Mouse (Mus musculus) thymus, postnatal 14 days (tissue): ENCODE data around the gene Esx1.
A peak's percentile ranks its signal among the peaks of the same experiment; 100 is the strongest.

Source experiments
- DNase-seq: peaks from one replicate; pipeline ENCODE4 v3.0.0; 2021

The Esx1 gene

DNA sequence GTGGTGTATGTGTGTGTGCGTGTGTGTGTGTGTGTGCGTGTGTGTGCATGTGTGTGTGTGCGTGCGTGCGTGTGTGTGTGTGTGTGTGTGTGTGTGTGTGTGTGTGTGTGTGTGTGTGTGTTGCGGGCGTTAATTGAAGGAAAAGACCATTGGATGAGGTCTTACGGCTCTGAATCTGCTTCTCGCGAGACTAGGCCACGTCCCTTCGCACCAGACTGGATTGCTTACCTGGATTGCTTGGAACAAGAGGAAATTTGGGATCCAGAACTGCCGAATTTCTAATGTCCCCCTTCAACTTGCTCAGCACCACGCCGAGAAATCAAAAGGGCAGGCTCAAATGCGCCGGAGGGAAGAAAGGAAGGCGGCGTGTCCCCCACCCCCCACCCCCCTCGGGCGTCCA lies at the start of gene Esx1:
Esx1 (minus strand) TSS at position 366 of the 400 bp plus-strand sequence.
- no peak for DNase-seq

DNA sequence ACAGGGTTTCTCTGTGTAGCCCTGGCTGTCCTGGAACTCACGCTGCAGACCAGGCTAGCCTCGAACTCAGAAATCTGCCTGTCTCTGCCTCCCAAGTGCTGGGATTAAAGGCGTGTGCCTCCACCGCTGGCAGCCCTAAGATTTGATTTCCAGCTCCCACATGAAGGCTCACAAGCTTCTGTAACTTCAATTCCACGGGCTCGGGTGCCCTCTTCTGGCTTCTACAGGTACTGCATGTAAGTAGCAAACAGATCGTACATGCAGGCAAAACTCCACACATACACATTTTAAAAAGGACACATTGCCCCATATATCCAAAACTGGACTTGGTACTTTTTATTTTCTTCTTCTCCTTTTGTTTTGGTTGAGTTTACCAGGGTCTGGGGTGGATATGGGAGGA lies 48.1 kb upstream of the Esx1 start:
- DNase-seq = peak; percentile 8

DNA sequence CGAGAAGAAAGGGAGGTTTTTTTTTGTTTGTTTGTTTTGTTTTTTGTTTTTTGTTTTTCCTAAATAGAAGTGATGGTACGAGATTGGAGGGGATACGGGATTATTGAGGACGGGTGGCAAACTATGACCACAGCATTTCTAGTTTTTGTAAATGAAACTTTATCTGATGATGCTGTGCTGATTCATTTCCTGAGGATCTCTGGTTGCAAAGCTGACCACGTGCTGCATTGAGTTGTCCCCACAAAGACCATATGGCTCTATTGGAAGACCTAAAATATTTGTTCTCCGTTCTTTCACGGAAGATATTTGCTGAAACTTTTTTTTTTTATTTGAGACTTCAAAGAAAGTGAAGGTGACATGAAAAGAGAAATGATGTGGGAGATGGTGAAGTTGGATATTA lies 45.8 kb upstream of the Esx1 start:
- no peak for DNase-seq

DNA sequence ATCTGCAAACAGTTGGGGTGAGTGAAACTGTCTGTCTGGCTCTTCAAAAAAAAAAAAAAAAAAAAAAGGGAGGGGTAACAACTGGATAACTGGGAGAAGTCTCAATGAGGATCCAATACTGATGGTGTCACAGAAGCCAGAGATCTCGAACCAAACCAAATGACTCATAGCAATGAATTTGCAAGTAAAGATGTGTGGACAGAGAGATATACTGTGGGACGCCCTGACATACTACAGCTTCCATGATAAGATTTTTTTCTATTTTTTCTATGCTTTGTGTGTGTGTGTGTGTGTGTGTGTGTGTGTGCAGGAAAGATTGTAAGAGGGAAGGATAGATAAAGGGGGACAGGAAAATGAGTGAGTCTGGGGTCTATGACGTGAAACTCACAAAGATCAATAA lies 43.7 kb upstream of the Esx1 start:
- no peak for DNase-seq

DNA sequence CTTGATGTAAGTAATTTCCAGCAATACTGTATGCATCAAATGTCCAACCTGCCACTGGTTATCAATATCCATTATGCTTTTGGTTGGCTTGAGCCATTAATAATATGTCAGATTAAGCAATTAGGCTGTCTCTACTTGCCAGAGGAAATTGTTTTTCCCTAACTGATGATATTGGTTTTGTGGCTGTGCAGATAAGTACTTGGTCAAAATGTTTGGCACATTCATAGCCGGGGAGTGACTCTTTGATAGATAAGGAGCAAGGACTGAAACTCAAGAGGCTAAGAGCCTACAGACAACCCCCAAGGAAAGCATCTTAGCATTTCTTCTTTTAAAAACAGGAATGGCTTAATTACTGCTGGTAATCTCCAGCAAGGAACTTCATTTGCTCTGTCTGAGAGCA lies 40.8 kb upstream of the Esx1 start:
- DNase-seq = no peak

DNA sequence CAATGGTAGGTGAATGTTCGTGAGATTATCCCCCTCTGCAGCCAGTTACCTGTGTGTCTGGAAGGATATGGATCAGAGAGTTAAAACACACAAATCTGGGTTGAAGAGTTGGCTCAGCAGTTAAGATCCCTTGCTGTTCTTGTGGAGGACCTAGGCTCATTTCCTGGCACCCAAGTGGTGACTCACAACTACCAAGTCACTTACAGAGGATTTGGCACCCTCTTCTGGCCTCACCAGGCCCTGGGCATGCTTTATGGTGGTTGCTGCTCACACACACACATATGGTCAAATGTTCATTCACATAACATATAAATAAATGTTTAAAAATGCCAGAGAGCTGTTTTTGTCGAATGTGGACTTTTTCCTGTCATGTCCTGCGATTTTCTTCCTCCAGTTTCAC lies 39.1 kb upstream of the Esx1 start:
- DNase-seq = no peak

DNA sequence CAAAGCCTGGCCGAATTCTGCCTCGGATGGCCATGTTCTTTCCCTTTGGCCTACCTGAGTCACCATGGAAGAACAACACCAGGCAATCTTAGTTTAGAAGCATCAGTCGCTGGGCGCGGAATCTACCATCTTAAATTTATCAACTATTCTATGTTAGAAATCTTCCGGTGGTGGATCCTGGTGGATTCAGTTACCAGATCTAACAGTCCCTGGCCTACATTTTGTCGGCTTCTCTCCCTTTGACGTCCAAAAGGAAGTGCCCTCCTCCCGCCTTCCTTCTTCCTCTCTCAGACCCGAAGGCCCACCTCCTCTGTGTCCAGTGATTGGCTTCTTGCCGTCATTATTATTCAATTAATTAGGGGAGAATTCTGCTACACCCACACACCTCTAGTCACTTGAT lies 27.2 kb upstream of the Esx1 start:
- no peak for DNase-seq

DNA sequence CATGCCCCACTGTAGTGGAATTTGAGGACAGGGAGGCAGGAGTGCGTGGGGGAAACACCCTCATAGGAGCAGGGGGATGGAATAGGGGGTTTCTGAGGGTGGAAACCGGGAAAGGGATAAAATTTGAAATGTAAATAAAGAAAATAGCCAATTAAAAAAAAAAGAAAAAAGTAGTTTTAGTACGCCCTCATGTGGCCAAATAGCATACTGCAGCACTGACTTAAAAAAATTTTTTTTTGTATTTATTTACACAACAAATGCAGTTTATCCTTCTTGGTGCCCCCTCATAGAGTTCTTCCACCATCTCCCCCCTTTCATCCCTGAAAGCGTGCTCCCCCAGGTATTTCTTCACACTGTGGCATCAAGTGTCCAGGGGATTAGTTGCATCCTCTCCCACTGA lies 22.8 kb upstream of the Esx1 start:
- DNase-seq = no peak

DNA sequence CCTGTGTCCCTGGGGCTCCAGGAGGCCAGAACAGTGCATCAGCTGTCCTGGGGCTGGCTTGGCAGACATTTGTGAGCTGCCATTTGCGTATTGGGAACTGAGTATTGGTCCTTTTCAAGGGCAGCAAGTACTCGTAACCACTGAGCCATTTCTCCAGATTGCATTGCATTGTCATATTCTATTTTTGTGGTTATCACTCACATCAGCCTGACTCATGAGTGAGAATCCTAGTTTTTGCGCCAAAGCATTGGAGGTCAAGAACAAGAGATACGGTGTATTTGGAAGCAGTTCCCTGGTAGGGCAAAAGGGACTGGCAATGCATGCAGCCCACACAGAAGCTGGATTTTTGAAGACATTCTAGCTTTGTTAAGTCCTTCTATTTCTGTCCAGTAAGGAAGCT lies 21.8 kb upstream of the Esx1 start:
- DNase-seq = no peak

DNA sequence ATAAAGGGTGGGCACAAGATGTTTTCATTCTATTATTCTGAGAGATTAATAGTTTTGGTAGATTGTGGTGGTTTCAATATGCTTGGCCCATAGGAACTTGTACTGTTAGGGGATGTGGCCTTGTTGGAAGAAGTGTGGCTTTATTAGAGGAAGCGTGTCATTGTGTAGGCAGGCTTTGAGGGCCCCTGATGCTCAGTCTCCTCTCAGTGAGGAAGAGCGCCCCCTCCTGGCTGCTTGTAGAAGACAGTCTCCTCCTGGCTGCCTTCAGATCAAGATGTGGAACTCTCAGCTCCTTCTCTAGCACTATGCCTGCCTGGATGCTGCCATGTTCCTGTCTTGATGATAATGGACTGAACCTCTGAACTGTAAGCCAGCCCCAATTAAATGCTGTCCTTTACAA lies 20.7 kb upstream of the Esx1 start:
- peak; percentile 8 for DNase-seq

DNA sequence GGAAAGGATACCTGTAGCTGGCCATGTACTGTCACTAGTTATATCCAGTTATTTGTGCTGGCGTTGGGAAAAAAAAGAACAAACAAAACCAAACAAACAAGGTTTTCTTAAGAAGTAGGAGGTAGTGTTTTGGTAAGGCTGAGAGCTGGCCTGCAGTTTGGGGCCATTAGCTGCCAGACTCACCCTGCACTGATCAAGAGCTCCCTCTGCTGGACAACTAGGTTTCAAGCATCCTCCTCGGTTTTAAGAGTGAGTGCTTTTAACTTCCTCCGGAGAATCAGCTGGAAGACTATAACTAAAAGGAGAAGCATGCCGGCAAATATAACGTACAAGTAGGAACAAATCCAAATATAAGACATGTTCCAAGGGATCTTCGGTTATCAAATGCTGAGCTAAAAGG lies 19.8 kb upstream of the Esx1 start:
- peak; percentile 45 for DNase-seq

DNA sequence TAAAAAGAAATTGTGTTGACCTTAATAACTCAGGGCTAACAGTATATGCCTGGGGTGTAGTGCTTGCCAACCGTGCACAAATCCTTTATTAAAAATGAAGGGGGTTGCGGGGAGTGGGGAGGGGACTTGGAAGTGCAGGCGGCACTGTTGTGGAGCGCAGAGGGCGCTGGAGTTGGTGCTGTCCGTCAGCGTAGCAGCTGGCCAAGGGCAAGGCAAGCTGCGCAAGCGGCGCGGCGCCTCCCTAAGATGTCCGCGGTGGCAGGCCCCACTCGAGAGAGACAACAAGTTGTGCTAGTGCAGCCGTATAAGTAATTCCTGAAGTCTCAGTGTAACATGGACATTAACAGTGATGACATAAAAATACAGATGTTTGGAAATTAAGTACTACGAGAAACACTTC lies 5.7 kb upstream of the Esx1 start:
- no peak for DNase-seq

DNA sequence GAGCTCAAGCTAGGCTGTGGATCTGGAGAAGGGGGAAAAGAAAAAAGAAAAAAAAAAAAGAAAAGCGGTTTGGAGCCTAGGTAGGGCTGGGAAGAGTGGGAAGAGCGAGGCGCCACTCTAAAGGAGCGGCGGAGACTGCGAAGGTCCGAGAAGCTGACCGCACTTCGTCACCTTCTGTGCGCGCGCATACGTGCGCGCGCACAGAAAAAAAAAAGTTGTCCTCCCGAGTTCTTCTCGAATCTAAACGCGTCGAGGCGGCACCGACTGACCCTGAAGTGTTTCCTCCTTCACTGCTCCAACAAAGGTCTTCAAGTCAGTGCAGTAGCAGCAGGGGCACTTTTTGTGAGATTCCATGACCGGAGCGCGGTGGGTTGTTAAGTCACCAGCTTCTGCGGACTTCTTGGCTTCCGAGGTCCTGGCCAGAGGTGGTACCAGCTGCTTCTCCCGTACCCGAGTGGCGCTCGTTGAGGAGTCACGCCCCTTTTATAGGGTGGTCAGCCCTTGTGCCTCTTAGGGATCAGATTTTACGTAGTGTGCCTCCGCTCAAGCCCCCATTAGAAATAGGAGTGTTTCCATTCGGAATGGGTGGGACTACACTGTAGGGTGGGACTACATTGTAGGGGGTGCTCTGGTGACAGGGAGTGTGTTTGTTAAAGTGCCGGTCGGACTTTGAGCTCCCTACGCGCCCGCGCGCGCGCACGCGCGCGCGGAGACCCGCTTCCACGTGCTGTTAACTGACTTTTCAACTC lies 2.0 kb downstream of the Esx1 start:
- no peak for DNase-seq

DNA sequence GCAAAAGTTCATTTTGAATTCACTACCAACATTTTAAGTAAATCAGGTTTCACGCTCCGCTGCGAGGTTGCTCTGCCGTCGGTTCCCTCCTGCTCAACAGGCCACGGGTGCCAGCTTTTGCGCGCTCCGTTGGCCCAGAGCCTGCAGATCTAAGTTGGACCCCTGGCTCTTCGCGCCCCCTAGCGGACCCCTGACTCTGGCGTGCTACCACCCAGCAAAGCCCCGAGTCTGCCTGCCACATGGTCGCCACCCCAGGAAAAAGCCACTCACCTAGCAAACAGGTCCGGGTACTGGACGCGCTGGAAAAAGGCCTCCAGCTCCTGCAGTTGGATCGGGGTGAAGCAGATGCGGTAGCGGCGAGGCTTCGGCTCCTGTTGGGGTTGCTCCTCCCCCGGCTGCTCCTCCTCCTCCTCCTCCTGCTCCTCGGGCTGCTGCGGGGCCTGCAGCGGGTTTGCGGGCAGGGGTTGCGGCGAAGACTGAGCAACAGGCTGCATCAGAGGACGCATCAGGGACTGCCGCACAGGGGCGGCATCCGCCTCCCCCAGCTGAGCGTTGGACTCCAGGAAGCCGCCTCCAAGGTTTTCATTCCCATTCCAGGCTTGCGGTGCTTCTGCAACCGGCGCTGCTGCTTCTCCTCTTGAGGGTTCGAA lies 3.7 kb downstream of the Esx1 start:
- peak; percentile 75 for DNase-seq

DNA sequence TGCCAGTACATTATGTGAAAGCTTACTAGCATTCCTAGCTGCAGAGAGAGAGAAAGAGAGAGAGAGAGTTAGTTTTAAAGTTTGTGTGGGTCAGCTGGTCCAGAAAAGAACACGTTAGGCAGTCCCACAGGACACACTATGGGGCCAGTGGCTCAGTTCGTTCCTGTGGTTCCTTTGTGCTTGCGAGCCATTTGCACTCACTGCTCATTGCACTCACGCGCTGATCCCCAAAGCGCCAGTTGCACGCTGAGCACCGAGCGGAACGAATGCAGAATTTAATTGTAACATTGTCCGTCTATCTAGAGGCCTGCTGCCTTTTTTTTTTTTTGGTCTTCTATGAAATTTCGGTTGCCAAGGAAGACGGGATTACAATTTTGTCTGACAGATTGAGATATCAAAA lies 15.4 kb downstream of the Esx1 start:
- no peak for DNase-seq

DNA sequence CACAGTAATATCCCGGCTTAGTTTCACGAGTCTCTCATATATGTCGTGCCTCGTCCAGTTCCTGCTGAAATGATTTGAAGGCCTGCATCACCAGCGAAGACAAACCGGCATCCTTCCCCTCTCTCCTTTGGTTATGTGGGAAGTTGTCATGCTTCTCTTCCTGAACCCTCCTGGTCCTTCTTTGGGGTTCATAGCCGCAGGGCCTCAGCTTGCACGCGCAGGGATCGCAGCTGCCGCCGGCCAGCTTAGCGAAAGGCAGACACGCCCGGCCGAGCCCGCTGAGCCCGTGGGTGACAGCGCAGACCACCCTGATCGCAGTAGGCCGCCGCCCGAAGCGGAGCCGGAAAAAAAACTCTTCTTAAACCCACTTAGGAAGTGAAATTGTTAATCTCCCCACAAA lies 17.4 kb downstream of the Esx1 start:
- DNase-seq = no peak
